Mouse (Mus musculus): Measurements from ENCODE around the gene Sgcd. TPM values are rescaled to one million over a fixed set of nuclear protein-coding genes. Genes with fewer than 3 reads are reported as not detected.

The Sgcd gene
- polyA plus RNA-seq, 1 experiment from 2014 or later: 3.4 TPM

GRCm38 (mm10) chr11:47953291-47953690 lies 35.5 kb downstream of the Sgcd start:
- Histone ChIP-seq H3K9ac (replicated peaks; ENCODE audit: low read length) (no peak overlapping the region), H3K4me1 (ENCODE audit: control insufficient read depth, insufficient read depth, low read length) (no peaks in the 10 kb centered on the region), H3K9me3 (replicated peaks; ENCODE audit: control insufficient read depth, low read length) (no peaks in the 10 kb centered on the region), H3K4me2 (ENCODE audit: low read depth, low read length) (no peak overlapping the region), H3K4me3 (ENCODE audit: low read depth, low read length) (no peak overlapping the region), H3K36me3 (replicated peaks; ENCODE audit: control insufficient read depth, insufficient read depth, low read depth, low read length) (no peaks in the 10 kb centered on the region), H3K27me3 (ENCODE audit: control insufficient read depth, insufficient read depth, low read length) (no peaks in the 10 kb centered on the region), H3K27ac (replicated peaks; ENCODE audit: low read depth, low read length) (no peak overlapping the region)
- no peak for ATAC-seq (replicated peaks; ENCODE audit: insufficient number of reproducible peaks, low FRiP score, low TSS enrichment, low read depth)
- no peak for DNase-seq (ENCODE audit: low spot score)
- 78% methylated on average over 3 of the region's 3 CpGs for WGBS

DNA sequence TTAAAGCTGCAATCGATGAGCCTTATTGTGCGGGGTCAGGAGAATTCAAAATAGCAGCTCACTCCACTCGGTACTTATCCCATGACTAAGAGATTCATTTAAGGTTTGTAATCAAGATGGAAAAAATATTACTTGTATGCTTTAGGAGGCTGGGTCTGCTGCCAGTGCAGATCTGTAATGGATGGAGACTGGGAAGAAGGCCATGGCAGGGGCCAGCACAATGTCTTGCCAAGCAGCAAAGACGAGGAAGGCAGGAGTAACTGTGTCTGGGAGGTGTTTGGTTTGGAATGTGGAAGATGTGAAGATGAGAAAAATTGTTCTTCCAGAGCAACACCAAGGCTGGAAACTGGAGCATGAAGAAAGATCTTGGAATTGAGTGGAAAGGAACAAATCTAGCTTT lies 36.4 kb downstream of the Sgcd start:
- 83% methylated on average over 4 of the region's 4 CpGs for WGBS

GRCm38 (mm10) chr11:47939795-47940194 lies 49.0 kb downstream of the Sgcd start:
- no peak for DNase-seq (ENCODE audit: low spot score)
- no peak overlapping the region for H3K27ac ChIP-seq (replicated peaks; ENCODE audit: low read depth, low read length)
- 81% methylated on average over 2 of the region's 2 CpGs for WGBS
- no peak for ATAC-seq (replicated peaks; ENCODE audit: insufficient number of reproducible peaks, low FRiP score, low TSS enrichment, low read depth)
- no peak overlapping the region for H3K9ac ChIP-seq (replicated peaks; ENCODE audit: low read length)
- H3K9me3 ChIP-seq (replicated peaks; ENCODE audit: control insufficient read depth, low read length): no peaks in the 10 kb centered on the region
- no peak overlapping the region for H3K4me2 ChIP-seq (ENCODE audit: low read depth, low read length)
- no peaks in the 10 kb centered on the region for H3K36me3 ChIP-seq (replicated peaks; ENCODE audit: control insufficient read depth, insufficient read depth, low read depth, low read length)
- no peaks in the 10 kb centered on the region for H3K4me1 ChIP-seq (ENCODE audit: control insufficient read depth, insufficient read depth, low read length)
- no peaks in the 10 kb centered on the region for H3K27me3 ChIP-seq (ENCODE audit: control insufficient read depth, insufficient read depth, low read length)
- no peak overlapping the region for H3K4me3 ChIP-seq (ENCODE audit: low read depth, low read length)

More for the DNA sequence above, 36.4 kb downstream of the Sgcd start:
- Histone ChIP-seq H3K9me3 (replicated peaks; ENCODE audit: control insufficient read depth, low read length) (no peaks in the 10 kb centered on the region), H3K9ac (replicated peaks; ENCODE audit: low read length) (no peak overlapping the region), H3K4me2 (ENCODE audit: low read depth, low read length) (no peak overlapping the region), H3K36me3 (replicated peaks; ENCODE audit: control insufficient read depth, insufficient read depth, low read depth, low read length) (no peaks in the 10 kb centered on the region), H3K4me1 (ENCODE audit: control insufficient read depth, insufficient read depth, low read length) (no peaks in the 10 kb centered on the region), H3K27me3 (ENCODE audit: control insufficient read depth, insufficient read depth, low read length) (no peaks in the 10 kb centered on the region), H3K27ac (replicated peaks; ENCODE audit: low read depth, low read length) (no peak overlapping the region), H3K4me3 (ENCODE audit: low read depth, low read length) (no peak overlapping the region)
- DNase-seq (ENCODE audit: low spot score) (no peak), ATAC-seq (replicated peaks; ENCODE audit: insufficient number of reproducible peaks, low FRiP score, low TSS enrichment, low read depth) (no peak)

- H3K4me1 ChIP-seq (ENCODE audit: control insufficient read depth, insufficient read depth, low read length): no peaks in the 10 kb centered on the region
- H3K9ac ChIP-seq (replicated peaks; ENCODE audit: low read length): no peak overlapping the region
- no peak for DNase-seq (ENCODE audit: low spot score)
- no peak overlapping the region for H3K4me3 ChIP-seq (ENCODE audit: low read depth, low read length)
- 82% methylated on average over 2 of the region's 2 CpGs for WGBS
- no peaks in the 10 kb centered on the region for H3K27me3 ChIP-seq (ENCODE audit: control insufficient read depth, insufficient read depth, low read length)
- H3K27ac ChIP-seq (replicated peaks; ENCODE audit: low read depth, low read length): no peak overlapping the region
- H3K36me3 ChIP-seq (replicated peaks; ENCODE audit: control insufficient read depth, insufficient read depth, low read depth, low read length): no peaks in the 10 kb centered on the region
- no peak for ATAC-seq (replicated peaks; ENCODE audit: insufficient number of reproducible peaks, low FRiP score, low TSS enrichment, low read depth)
- no peaks in the 10 kb centered on the region for H3K9me3 ChIP-seq (replicated peaks; ENCODE audit: control insufficient read depth, low read length)
- H3K4me2 ChIP-seq (ENCODE audit: low read depth, low read length): no peak overlapping the region
Observed at GRCm38 (mm10) chr11:47917616-47918015, 71.2 kb downstream of the Sgcd start.

GRCm38 (mm10) chr11:47891617-47892172 lies 97.1 kb downstream of the Sgcd start:
- DNase-seq (ENCODE audit: low spot score) (no peak), ATAC-seq (replicated peaks; ENCODE audit: insufficient number of reproducible peaks, low FRiP score, low TSS enrichment, low read depth) (no peak)
- Histone ChIP-seq H3K9me3 (replicated peaks; ENCODE audit: control insufficient read depth, low read length) (no peaks in the 10 kb centered on the region), H3K4me2 (ENCODE audit: low read depth, low read length) (no peak overlapping the region), H3K9ac (replicated peaks; ENCODE audit: low read length) (no peak overlapping the region), H3K4me3 (ENCODE audit: low read depth, low read length) (no peak overlapping the region), H3K27ac (replicated peaks; ENCODE audit: low read depth, low read length) (no peak overlapping the region), H3K27me3 (ENCODE audit: control insufficient read depth, insufficient read depth, low read length) (no peaks in the 10 kb centered on the region), H3K36me3 (replicated peaks; ENCODE audit: control insufficient read depth, insufficient read depth, low read depth, low read length) (no peaks in the 10 kb centered on the region), H3K4me1 (ENCODE audit: control insufficient read depth, insufficient read depth, low read length) (no peaks in the 10 kb centered on the region)
- 89% methylated on average over 3 of the region's 3 CpGs for WGBS

- H3K9ac ChIP-seq (replicated peaks; ENCODE audit: low read length): no peak overlapping the region
- no peaks in the 10 kb centered on the region for H3K4me1 ChIP-seq (ENCODE audit: control insufficient read depth, insufficient read depth, low read length)
- DNase-seq (ENCODE audit: low spot score): peak; percentile 47
- H3K27ac ChIP-seq (replicated peaks; ENCODE audit: low read depth, low read length): no peak overlapping the region
- no peaks in the 10 kb centered on the region for H3K27me3 ChIP-seq (ENCODE audit: control insufficient read depth, insufficient read depth, low read length)
- H3K4me3 ChIP-seq (ENCODE audit: low read depth, low read length): no peak overlapping the region
- ATAC-seq (replicated peaks; ENCODE audit: insufficient number of reproducible peaks, low FRiP score, low TSS enrichment, low read depth): no peak
- WGBS: 42% methylated on average over 2 of the region's 2 CpGs
- H3K36me3 ChIP-seq (replicated peaks; ENCODE audit: control insufficient read depth, insufficient read depth, low read depth, low read length): no peaks in the 10 kb centered on the region
- H3K4me2 ChIP-seq (ENCODE audit: low read depth, low read length): no peak overlapping the region
- no peaks in the 10 kb centered on the region for H3K9me3 ChIP-seq (replicated peaks; ENCODE audit: control insufficient read depth, low read length)
Observed at GRCm38 (mm10) chr11:47890315-47890714, 98.5 kb downstream of the Sgcd start.

- ATAC-seq (replicated peaks; ENCODE audit: insufficient number of reproducible peaks, low FRiP score, low TSS enrichment, low read depth) (no peak), DNase-seq (ENCODE audit: low spot score) (no peak)
- Histone ChIP-seq H3K27ac (replicated peaks; ENCODE audit: low read depth, low read length) (no peak overlapping the region), H3K4me1 (ENCODE audit: control insufficient read depth, insufficient read depth, low read length) (no peaks in the 10 kb centered on the region), H3K9me3 (replicated peaks; ENCODE audit: control insufficient read depth, low read length) (no peaks in the 10 kb centered on the region), H3K9ac (replicated peaks; ENCODE audit: low read length) (no peak overlapping the region), H3K27me3 (ENCODE audit: control insufficient read depth, insufficient read depth, low read length) (no peaks in the 10 kb centered on the region), H3K4me3 (ENCODE audit: low read depth, low read length) (no peak overlapping the region), H3K36me3 (replicated peaks; ENCODE audit: control insufficient read depth, insufficient read depth, low read depth, low read length) (no peaks in the 10 kb centered on the region), H3K4me2 (ENCODE audit: low read depth, low read length) (no peak overlapping the region)
- WGBS: 66% methylated on average over 3 of the region's 3 CpGs
Observed at GRCm38 (mm10) chr11:47885310-47885709, 103.5 kb downstream of the Sgcd start.

DNA sequence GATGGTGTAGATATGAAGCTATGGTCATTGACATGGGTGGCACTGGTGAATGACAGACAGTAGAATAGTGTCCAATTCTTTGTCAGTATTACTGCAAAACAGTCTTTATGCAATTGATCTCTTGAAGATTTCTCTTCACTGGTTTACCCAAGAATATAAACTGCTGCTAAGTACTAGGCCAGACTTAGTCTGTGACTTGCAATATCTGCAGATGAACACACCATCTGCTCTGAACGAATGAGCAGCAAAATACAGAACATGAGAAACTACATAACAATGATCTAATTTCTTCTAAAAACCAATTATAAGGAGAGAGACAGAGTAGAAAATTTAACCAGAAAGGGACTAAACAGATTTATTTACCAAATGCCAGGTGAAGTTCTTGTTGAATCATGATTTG lies 105.2 kb downstream of the Sgcd start:
- Histone ChIP-seq H3K4me2 (ENCODE audit: low read depth, low read length) (no peak overlapping the region), H3K27me3 (ENCODE audit: control insufficient read depth, insufficient read depth, low read length) (no peaks in the 10 kb centered on the region), H3K27ac (replicated peaks; ENCODE audit: low read depth, low read length) (no peak overlapping the region), H3K9ac (replicated peaks; ENCODE audit: low read length) (no peak overlapping the region), H3K36me3 (replicated peaks; ENCODE audit: control insufficient read depth, insufficient read depth, low read depth, low read length) (no peaks in the 10 kb centered on the region), H3K9me3 (replicated peaks; ENCODE audit: control insufficient read depth, low read length) (no peaks in the 10 kb centered on the region), H3K4me1 (ENCODE audit: control insufficient read depth, insufficient read depth, low read length) (no peaks in the 10 kb centered on the region), H3K4me3 (ENCODE audit: low read depth, low read length) (no peak overlapping the region)
- no peak for ATAC-seq (replicated peaks; ENCODE audit: insufficient number of reproducible peaks, low FRiP score, low TSS enrichment, low read depth)
- DNase-seq (ENCODE audit: low spot score): no peak
- 78% methylated on average over 1 of the region's 1 CpGs for WGBS

Data from embryonic facial prominence, embryonic 11.5 days (tissue).